Comparison of ENCODE assay signal across 21 mouse cellular contexts in genomic region chrX:7910473-7910872, GRCm38 (mm10). TPM values are rescaled to one million over a fixed set of nuclear protein-coding genes. Genes with fewer than 3 reads are reported as not detected.
DNase-seq lines count a peak whose midpoint lies in the region; ATAC-seq and TF ChIP-seq lines count a peak whose summit lies in the region.
"Had no signal": no experiment of that assay in that cellular context is flagged by ENCODE, and none has a peak within 500 bp of the region (broad histone marks: within the 10 kb centered on the region; RNA-seq: fewer than 3 reads in every experiment).

No protein-coding gene starts in this region.

- 0 out of 2 replicates have a peak, but pooled peaks have one; percentile 30 for ATAC-seq in hindbrain, embryonic 15.5 days (ENCODE audit: low FRiP score, low read depth)
- no peak for ATAC-seq in hindbrain, embryonic 11.5 days (ENCODE audit: low FRiP score)
- no peak for ATAC-seq in lung, embryonic 14.5 days (ENCODE audit: insufficient read depth)
- ATAC-seq in megakaryocyte progenitor cell, adult 5-6 weeks (replicated peaks; ENCODE audit: poor library complexity), result no peak
- ATAC-seq: lung, postnatal 0 days had no signal

- TF ChIP-seq CTCF in lung, embryonic 14.5 days (IDR thresholded peaks at IDR 0.05; ENCODE audit: low read depth), result peak; percentile 4; the same call in 1 of the 2 replicates

- 50% methylated on average over 6 of the region's 6 CpGs for WGBS in hindbrain, embryonic 15.5 days
- WGBS in hindbrain, embryonic 11.5 days, result 50% methylated on average over 6 of the region's 6 CpGs
- WGBS in lung, embryonic 14.5 days, result 59% methylated on average over 6 of the region's 6 CpGs

- no peaks in the 10 kb centered on the region for H3K36me3 ChIP-seq in hindbrain, embryonic 15.5 days
- no peaks in the 10 kb centered on the region for H3K36me3 ChIP-seq in hindbrain, embryonic 11.5 days (ENCODE audit: control insufficient read depth, insufficient read depth, low read length)
- H3K36me3 ChIP-seq in lung, embryonic 14.5 days (ENCODE audit: insufficient read depth), result no peaks in the 10 kb centered on the region

- no peak overlapping the region for H3K9ac ChIP-seq in hindbrain, embryonic 15.5 days
- no peak overlapping the region for H3K9ac ChIP-seq in hindbrain, embryonic 11.5 days (ENCODE audit: low read depth, low read length)
- no peak overlapping the region for H3K9ac ChIP-seq in lung, embryonic 14.5 days
- H3K9ac ChIP-seq: hindbrain, embryonic 14.5 days; liver, embryonic 13.5 days had no signal

- H3K27me3 ChIP-seq in hindbrain, embryonic 15.5 days, result no peaks in the 10 kb centered on the region
- no peaks in the 10 kb centered on the region for H3K27me3 ChIP-seq in hindbrain, embryonic 11.5 days (ENCODE audit: control insufficient read depth, insufficient read depth, low read length)
- no peaks in the 10 kb centered on the region for H3K27me3 ChIP-seq in lung, embryonic 14.5 days (ENCODE audit: insufficient read depth, low read length)
- H3K27me3 ChIP-seq: liver, embryonic 13.5 days had no signal

- no peak for DNase-seq in hindbrain, embryonic 11.5 days (ENCODE audit: low spot score)
- no peak for DNase-seq in lung, embryonic 14.5 days
- DNase-seq in lung, postnatal 36 days, result no peak
- DNase-seq in MN1 (ENCODE audit: low spot score), result peak; percentile 37
- peak; percentile 30 for DNase-seq in brain, adult 2 months (ENCODE audit: low read depth, low spot score)
- DNase-seq: adrenal gland, adult 8-10 months; cerebellum, postnatal 10 days; liver, embryonic 13.5 days; thymus, postnatal 25 days had no signal

- no peak overlapping the region for H3K4me2 ChIP-seq in hindbrain, embryonic 15.5 days
- no peak overlapping the region for H3K4me2 ChIP-seq in hindbrain, embryonic 11.5 days (replicated peaks; ENCODE audit: low read depth, low read length)
- H3K4me2 ChIP-seq in lung, embryonic 14.5 days, result no peak overlapping the region
- H3K4me2 ChIP-seq: hindbrain, embryonic 14.5 days; liver, embryonic 13.5 days had no signal

- no peaks in the 10 kb centered on the region for H3K4me1 ChIP-seq in hindbrain, embryonic 15.5 days (replicated peaks)
- H3K4me1 ChIP-seq in hindbrain, embryonic 11.5 days (replicated peaks; ENCODE audit: control insufficient read depth, insufficient read depth, low read length), result no peaks in the 10 kb centered on the region
- H3K4me1 ChIP-seq in lung, embryonic 14.5 days (ENCODE audit: insufficient read depth), result no peaks in the 10 kb centered on the region
- H3K4me1 ChIP-seq: liver, embryonic 13.5 days had no signal

- no peak overlapping the region for H3K4me3 ChIP-seq in hindbrain, embryonic 15.5 days
- H3K4me3 ChIP-seq in hindbrain, embryonic 11.5 days (ENCODE audit: low read depth, low read length), result no peak overlapping the region
- H3K4me3 ChIP-seq in lung, embryonic 14.5 days (ENCODE audit: low read depth, low read length), result no peak overlapping the region
- H3K4me3 ChIP-seq: erythroblast, embryonic 14.5 days; liver, embryonic 13.5 days had no signal

- H3K9me3 ChIP-seq in hindbrain, embryonic 15.5 days, result no peaks in the 10 kb centered on the region
- H3K9me3 ChIP-seq in hindbrain, embryonic 11.5 days (ENCODE audit: control insufficient read depth, low read length), result no peaks in the 10 kb centered on the region
- no peaks in the 10 kb centered on the region for H3K9me3 ChIP-seq in lung, embryonic 14.5 days (ENCODE audit: low read depth, low read length)
- H3K9me3 ChIP-seq: liver, embryonic 13.5 days had no signal

- no peak overlapping the region for H3K27ac ChIP-seq in hindbrain, embryonic 15.5 days (replicated peaks)
- no peak overlapping the region for H3K27ac ChIP-seq in hindbrain, embryonic 11.5 days (ENCODE audit: low read depth, low read length)
- H3K27ac ChIP-seq in lung, embryonic 14.5 days (ENCODE audit: low read depth), result no peak overlapping the region
- H3K27ac ChIP-seq: hindbrain, embryonic 14.5 days; liver, embryonic 13.5 days had no signal

RNA-seq across cellular contexts. Expression of gene Gm10490, which starts 1.1 kb away (rescaled TPM):
- polyA plus RNA-seq in hindbrain, embryonic 15.5 days (2015; fragmentation: Nextera tagmentation; extraction: Ambion mirVana), result not detected in 2 replicates
- polyA plus RNA-seq in hindbrain, embryonic 11.5 days (2014; fragmentation: Nextera tagmentation; extraction: Ambion mirVana), result not detected in 2 replicates
- not detected in 2 replicates for polyA plus RNA-seq in lung, embryonic 14.5 days (2014; fragmentation: Nextera tagmentation; extraction: Ambion mirVana)
- total RNA-seq in megakaryocyte progenitor cell, adult 5-6 weeks (2015), result not detected in 2 replicates
- total RNA-seq in megakaryocyte progenitor cell, adult 5-6 weeks (2017), result not detected in 2 replicates
- total RNA-seq: adrenal gland, adult 8-10 months; layer of hippocampus, postnatal 25 days; left cerebral cortex, postnatal 36 days; megakaryocyte-erythroid progenitor cell, adult 5-6 weeks had no signal
- polyA plus RNA-seq: erythroblast, embryonic 14.5 days; gonadal fat pad, adult 2 months; heart, embryonic 14.5 days; hindbrain, embryonic 14.5 days; kidney, embryonic 16.5 days; liver, embryonic 13.5 days; lung, postnatal 0 days; spleen, adult 2 months had no signal

RNA-seq across cellular contexts. Expression of gene Gm10491, which starts 2.8 kb away (rescaled TPM):
- polyA plus RNA-seq in hindbrain, embryonic 15.5 days (2015; fragmentation: Nextera tagmentation; extraction: Ambion mirVana), result not detected in 2 replicates
- polyA plus RNA-seq in hindbrain, embryonic 11.5 days (2014; fragmentation: Nextera tagmentation; extraction: Ambion mirVana), result not detected in 2 replicates
- not detected in 2 replicates for polyA plus RNA-seq in lung, embryonic 14.5 days (2014; fragmentation: Nextera tagmentation; extraction: Ambion mirVana)
- not detected in 2 replicates for total RNA-seq in megakaryocyte progenitor cell, adult 5-6 weeks (2015)
- total RNA-seq in megakaryocyte progenitor cell, adult 5-6 weeks (2017), result not detected in 2 replicates
- total RNA-seq: adrenal gland, adult 8-10 months; layer of hippocampus, postnatal 25 days; left cerebral cortex, postnatal 36 days; megakaryocyte-erythroid progenitor cell, adult 5-6 weeks had no signal
- polyA plus RNA-seq: erythroblast, embryonic 14.5 days; gonadal fat pad, adult 2 months; heart, embryonic 14.5 days; hindbrain, embryonic 14.5 days; kidney, embryonic 16.5 days; liver, embryonic 13.5 days; lung, postnatal 0 days; spleen, adult 2 months had no signal

RNA-seq across cellular contexts. Expression of gene Pcsk1n, which starts 9.1 kb away (rescaled TPM):
- polyA plus RNA-seq in hindbrain, embryonic 15.5 days (2015; fragmentation: Nextera tagmentation; extraction: Ambion mirVana), result 294 and 338 TPM in 2 replicates
- polyA plus RNA-seq in hindbrain, embryonic 11.5 days (2014; fragmentation: Nextera tagmentation; extraction: Ambion mirVana), result 23.9 and 25.9 TPM in 2 replicates
- 0.66 and 0.76 TPM in 2 replicates for polyA plus RNA-seq in lung, embryonic 14.5 days (2014; fragmentation: Nextera tagmentation; extraction: Ambion mirVana)
- total RNA-seq in megakaryocyte progenitor cell, adult 5-6 weeks (2015), result not detected in 2 replicates
- not detected in 2 replicates for total RNA-seq in megakaryocyte progenitor cell, adult 5-6 weeks (2017)
- total RNA-seq: megakaryocyte-erythroid progenitor cell, adult 5-6 weeks had no signal
- polyA plus RNA-seq: erythroblast, embryonic 14.5 days had no signal

RNA-seq across cellular contexts. Expression of gene Timm17b, which starts 11.3 kb away (rescaled TPM):
- polyA plus RNA-seq in hindbrain, embryonic 15.5 days (2015; fragmentation: Nextera tagmentation; extraction: Ambion mirVana), result 155 and 158 TPM in 2 replicates
- polyA plus RNA-seq in hindbrain, embryonic 11.5 days (2014; fragmentation: Nextera tagmentation; extraction: Ambion mirVana), result 168 and 179 TPM in 2 replicates
- 160 and 174 TPM in 2 replicates for polyA plus RNA-seq in lung, embryonic 14.5 days (2014; fragmentation: Nextera tagmentation; extraction: Ambion mirVana)
- total RNA-seq in megakaryocyte progenitor cell, adult 5-6 weeks (2015), result 116 and 133 TPM in 2 replicates
- total RNA-seq in megakaryocyte progenitor cell, adult 5-6 weeks (2017), result 79.3 and 90.7 TPM in 2 replicates

RNA-seq across cellular contexts. Expression of gene Pqbp1, which starts 11.4 kb away (rescaled TPM):
- 199 and 209 TPM in 2 replicates for polyA plus RNA-seq in hindbrain, embryonic 15.5 days (2015; fragmentation: Nextera tagmentation; extraction: Ambion mirVana)
- 155 and 161 TPM in 2 replicates for polyA plus RNA-seq in hindbrain, embryonic 11.5 days (2014; fragmentation: Nextera tagmentation; extraction: Ambion mirVana)
- 96.0 and 101 TPM in 2 replicates for polyA plus RNA-seq in lung, embryonic 14.5 days (2014; fragmentation: Nextera tagmentation; extraction: Ambion mirVana)
- total RNA-seq in megakaryocyte progenitor cell, adult 5-6 weeks (2015), result 25.1 and 30.3 TPM in 2 replicates
- 136 and 167 TPM in 2 replicates for total RNA-seq in megakaryocyte progenitor cell, adult 5-6 weeks (2017)

Comparison
In these comparisons a context has a peak if more than half of its experiments do, and no peak if none do; other contexts are left out.
1. DNase-seq: peak in MN1 (single experiment) and brain, adult 2 months (single experiment); none in hindbrain, embryonic 11.5 days (single experiment), lung, embryonic 14.5 days (single experiment) and lung, postnatal 36 days (single experiment).
2. RNA of gene Pcsk1n, which starts 9.1 kb away (polyA plus RNA-seq): 294 to 338 TPM in hindbrain, embryonic 15.5 days and 23.9 to 25.9 TPM in hindbrain, embryonic 11.5 days; 0.66 to 0.76 TPM in lung, embryonic 14.5 days; every median in the first group is over 10 times any median in the second.